Mouse (Mus musculus) brain, embryonic 14.5 days (tissue): ENCODE data around the gene Gpn1.

Experiments used
- CTCF ChIP-seq: fragments of 200-500 bp; IDR thresholded peaks from 2 replicates; pipeline ENCODE4 v1.5.1; 2012; ENCODE audit warnings: inconsistent platforms, mild to moderate bottlenecking, moderate library complexity, borderline replicate concordance; ENCODE audit not compliant: insufficient read depth, insufficient read length; ENCODE audit errors: extremely low read depth
- POLR2A ChIP-seq: fragments of 200-500 bp; IDR thresholded peaks from 2 replicates; pipeline ENCODE4 v1.6.1; 2012; ENCODE audit warnings: mild to moderate bottlenecking, inconsistent platforms, borderline replicate concordance; ENCODE audit not compliant: poor library complexity, insufficient read depth, insufficient read length, severe bottlenecking; ENCODE audit errors: extremely low read depth

GRCm38 (mm10) chr5:31512481-31512880 is 17.9 kb downstream of the Gpn1 start:
- no peak for TF ChIP-seq CTCF
- TF ChIP-seq POLR2A: no peak
